Mouse (Mus musculus) naive thymus-derived CD4-positive, alpha-beta T cell, adult 2 months (primary cell): ENCODE measurements around the gene Aff4.

Experiments
- DNase-seq: peaks from one replicate; pipeline ENCODE4 v3.0.0-alpha.2; 2011; ENCODE audit warnings: low read depth

Gene Aff4

GRCm38 (mm10) chr11:53458996-53459395, 108.4 kb downstream of the Aff4 start:
- DNase-seq, result no peak

- no peak for DNase-seq
Measured at GRCm38 (mm10) chr11:53460192-53460591, 109.6 kb downstream of the Aff4 start.

- DNase-seq, result no peak
Measured at GRCm38 (mm10) chr11:53461727-53462126, 111.1 kb downstream of the Aff4 start.

GRCm38 (mm10) chr11:53463551-53464424, 113.2 kb downstream of the Aff4 start:
- DNase-seq, result no peak

- DNase-seq, result peak; percentile 55
Measured at GRCm38 (mm10) chr11:53466231-53466971, 115.8 kb downstream of the Aff4 start.

GRCm38 (mm10) chr11:53469294-53469967, 118.8 kb downstream of the Aff4 start:
- DNase-seq, result no peak

GRCm38 (mm10) chr11:53469968-53470695, 119.5 kb downstream of the Aff4 start, which contains the start of gene Gm9837:
Gm9837 (minus strand) TSS chr11:53470479.
- DNase-seq, result peak; percentile 89
